Mouse (Mus musculus) heart, adult 2 months (tissue): Measurements from ENCODE around the gene Camk2d.

Source experiments
- CTCF ChIP-seq: fragments of 200-600 bp; IDR thresholded peaks from 2 replicates; pipeline ENCODE4 v1.8.1; 2022; ENCODE audit warnings: antibody characterized with exemption, mild to moderate bottlenecking, moderate library complexity
- POLR2A ChIP-seq: fragments of 200-500 bp; IDR thresholded peaks from 2 replicates; pipeline ENCODE4 v1.6.1; 2011; ENCODE audit warnings: mild to moderate bottlenecking, low read depth, low read length, control low read depth; ENCODE audit not compliant: insufficient read depth

DNA sequence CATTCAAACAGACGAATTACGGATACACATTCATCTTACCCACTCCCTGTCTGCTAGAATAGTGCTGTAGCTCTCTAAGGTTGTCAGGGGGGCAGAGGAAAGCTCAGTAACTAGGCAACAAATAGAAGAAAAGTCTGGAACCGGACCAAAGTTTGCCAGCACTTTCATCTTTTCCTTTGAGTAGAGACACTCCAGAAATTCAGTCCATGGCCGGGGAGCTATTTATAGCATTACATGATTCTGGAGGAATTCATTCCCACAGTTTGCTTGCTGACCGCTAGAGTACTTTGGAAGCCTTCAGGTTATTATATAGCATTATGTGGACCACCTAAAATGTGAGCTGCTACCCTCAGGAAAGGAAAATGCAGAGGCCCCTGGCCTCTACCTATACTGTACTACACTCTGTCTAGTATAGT is 43.0 kb downstream of the Camk2d start:
- TF ChIP-seq CTCF: peak; percentile 58
- no peak for TF ChIP-seq POLR2A
